Mouse (Mus musculus): ENCODE results near the gene Mslnl. TPM values are rescaled to one million over a fixed set of nuclear protein-coding genes. Genes with fewer than 3 reads are reported as not detected.
A peak's percentile ranks its signal among the peaks of the same experiment; 100 is the strongest.

Mslnl gene
- polyA plus RNA-seq, 1 experiment from 2014 or later, result 2.0 TPM

GRCm38 (mm10) chr17:25783861-25784574 lies 48.2 kb downstream of the Mslnl start:
- peaks cover 58% of the 10 kb centered on the region for H3K36me3 ChIP-seq (ENCODE audit: control insufficient read depth, insufficient read depth, low read length)
- no peaks in the 10 kb centered on the region for H3K27me3 ChIP-seq (replicated peaks; ENCODE audit: control insufficient read depth, insufficient read depth, low read length)
- H3K4me2 ChIP-seq (ENCODE audit: low read depth, low read length), result peak overlapping the region; percentile 87
- peaks cover 14% of the 10 kb centered on the region for H3K4me1 ChIP-seq (ENCODE audit: control insufficient read depth, insufficient read depth, low read length)
- H3K9me3 ChIP-seq (ENCODE audit: control insufficient read depth, low read length), result no peaks in the 10 kb centered on the region
- DNase-seq (ENCODE audit: low spot score) (no peak), ATAC-seq (ENCODE audit: low read depth) (no peak)
- H3K9ac ChIP-seq (ENCODE audit: low read depth, low read length), result peak overlapping the region; percentile 82
- WGBS, result 79% methylated on average over 15 of the region's 15 CpGs
- peak overlapping the region; percentile 76 for H3K4me3 ChIP-seq (ENCODE audit: low read depth, low read length)
- H3K27ac ChIP-seq (replicated peaks; ENCODE audit: low read depth, low read length), result no peak overlapping the region

DNA sequence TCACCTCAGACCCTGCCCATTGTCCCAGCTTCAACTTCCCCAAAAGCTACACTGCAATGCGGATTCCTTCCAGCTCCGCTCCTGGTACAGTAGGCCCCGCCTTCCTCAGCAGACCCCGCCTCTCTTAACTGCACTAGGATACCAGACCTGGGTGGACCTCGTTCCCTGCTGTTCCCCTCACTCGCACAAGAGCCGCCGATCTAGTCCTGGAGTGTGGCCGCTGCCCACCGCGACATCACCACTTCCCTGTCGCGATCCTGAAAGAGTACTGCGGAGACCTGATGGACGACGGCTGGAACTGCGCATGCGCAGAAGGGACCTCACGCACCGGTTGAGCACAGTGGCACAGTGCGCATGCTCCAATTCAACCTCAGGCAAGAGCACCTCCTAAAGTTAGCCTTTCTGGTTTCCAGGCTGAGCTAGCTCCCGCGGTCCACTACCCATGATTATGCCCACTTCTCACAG lies 49.5 kb downstream of the Mslnl start, which contains the start of gene Haghl:
Gene Haghl, minus strand, starts transcription at position 393 of the 465 bp plus-strand sequence.
- Histone ChIP-seq H3K9me3 (ENCODE audit: control insufficient read depth, low read length) (no peaks in the 10 kb centered on the region), H3K4me3 (ENCODE audit: low read depth, low read length) (peak within 1 kb of the TSS; percentile 76), H3K27me3 (replicated peaks; ENCODE audit: control insufficient read depth, insufficient read depth, low read length) (no peaks in the 10 kb centered on the region), H3K9ac (ENCODE audit: low read depth, low read length) (peak within 1 kb of the TSS; percentile 82), H3K27ac (replicated peaks; ENCODE audit: low read depth, low read length) (peak within 1 kb of the TSS; percentile 91), H3K4me1 (ENCODE audit: control insufficient read depth, insufficient read depth, low read length) (peaks cover 14% of the 10 kb centered on the region), H3K4me2 (ENCODE audit: low read depth, low read length) (peak within 1 kb of the TSS; percentile 87), H3K36me3 (ENCODE audit: control insufficient read depth, insufficient read depth, low read length) (peaks cover 56% of the 10 kb centered on the region)
- 0% methylated on average over 23 of the region's 23 CpGs for WGBS
- DNase-seq (ENCODE audit: low spot score), result peak; percentile 97
- peak; percentile 89 for ATAC-seq (ENCODE audit: low read depth)

- ATAC-seq (ENCODE audit: low read depth), result no peak
- 80% methylated on average over 3 of the region's 3 CpGs for WGBS
Observed at GRCm38 (mm10) chr17:25786280-25786679, 50.4 kb downstream of the Mslnl start, which contains the start of gene Ccdc78. TSS of gene Ccdc78 (plus strand) at chr17:25786580.

GRCm38 (mm10) chr17:25786781-25787504 lies 51.1 kb downstream of the Mslnl start:
- no peaks in the 10 kb centered on the region for H3K9me3 ChIP-seq (ENCODE audit: control insufficient read depth, low read length)
- DNase-seq (ENCODE audit: low spot score) (no peak), ATAC-seq (ENCODE audit: low read depth) (no peak)
- H3K4me1 ChIP-seq (ENCODE audit: control insufficient read depth, insufficient read depth, low read length), result peaks cover 23% of the 10 kb centered on the region
- no peak overlapping the region for H3K4me3 ChIP-seq (ENCODE audit: low read depth, low read length)
- H3K4me2 ChIP-seq (ENCODE audit: low read depth, low read length), result no peak overlapping the region
- H3K36me3 ChIP-seq (ENCODE audit: control insufficient read depth, insufficient read depth, low read length), result peaks cover 41% of the 10 kb centered on the region
- H3K27me3 ChIP-seq (replicated peaks; ENCODE audit: control insufficient read depth, insufficient read depth, low read length), result no peaks in the 10 kb centered on the region
- no peak overlapping the region for H3K9ac ChIP-seq (ENCODE audit: low read depth, low read length)
- H3K27ac ChIP-seq (replicated peaks; ENCODE audit: low read depth, low read length), result no peak overlapping the region
- 90% methylated on average over 9 of the region's 9 CpGs for WGBS

More at GRCm38 (mm10) chr17:25786280-25786679, 50.4 kb downstream of the Mslnl start, which contains the start of gene Ccdc78:
- H3K9ac ChIP-seq (ENCODE audit: low read depth, low read length), result peak within 1 kb of the TSS; percentile 82
- DNase-seq (ENCODE audit: low spot score), result no peak
- no peaks in the 10 kb centered on the region for H3K9me3 ChIP-seq (ENCODE audit: control insufficient read depth, low read length)
- H3K4me3 ChIP-seq (ENCODE audit: low read depth, low read length), result peak within 1 kb of the TSS; percentile 76
- no peaks in the 10 kb centered on the region for H3K27me3 ChIP-seq (replicated peaks; ENCODE audit: control insufficient read depth, insufficient read depth, low read length)
- peaks cover 19% of the 10 kb centered on the region for H3K4me1 ChIP-seq (ENCODE audit: control insufficient read depth, insufficient read depth, low read length)
- H3K27ac ChIP-seq (replicated peaks; ENCODE audit: low read depth, low read length), result peak within 1 kb of the TSS; percentile 91
- H3K4me2 ChIP-seq (ENCODE audit: low read depth, low read length), result peak within 1 kb of the TSS; percentile 87
- H3K36me3 ChIP-seq (ENCODE audit: control insufficient read depth, insufficient read depth, low read length), result peaks cover 47% of the 10 kb centered on the region

GRCm38 (mm10) chr17:25791320-25791842 lies 55.5 kb downstream of the Mslnl start:
- peak overlapping the region; percentile 78 for H3K9ac ChIP-seq (ENCODE audit: low read depth, low read length)
- H3K27ac ChIP-seq (replicated peaks; ENCODE audit: low read depth, low read length), result peak overlapping the region; percentile 93
- H3K9me3 ChIP-seq (ENCODE audit: control insufficient read depth, low read length), result no peaks in the 10 kb centered on the region
- peaks cover 19% of the 10 kb centered on the region; the same call in 1 of the 2 replicates for H3K36me3 ChIP-seq (ENCODE audit: control insufficient read depth, insufficient read depth, low read length)
- ATAC-seq (ENCODE audit: low read depth) (no peak), DNase-seq (ENCODE audit: low spot score) (peak; percentile 75)
- peaks cover 21% of the 10 kb centered on the region for H3K4me1 ChIP-seq (ENCODE audit: control insufficient read depth, insufficient read depth, low read length)
- 28% methylated on average over 19 of the region's 19 CpGs for WGBS
- peak overlapping the region; percentile 81 for H3K4me3 ChIP-seq (ENCODE audit: low read depth, low read length)
- H3K27me3 ChIP-seq (replicated peaks; ENCODE audit: control insufficient read depth, insufficient read depth, low read length), result no peaks in the 10 kb centered on the region
- H3K4me2 ChIP-seq (ENCODE audit: low read depth, low read length), result peak overlapping the region; percentile 93

DNA sequence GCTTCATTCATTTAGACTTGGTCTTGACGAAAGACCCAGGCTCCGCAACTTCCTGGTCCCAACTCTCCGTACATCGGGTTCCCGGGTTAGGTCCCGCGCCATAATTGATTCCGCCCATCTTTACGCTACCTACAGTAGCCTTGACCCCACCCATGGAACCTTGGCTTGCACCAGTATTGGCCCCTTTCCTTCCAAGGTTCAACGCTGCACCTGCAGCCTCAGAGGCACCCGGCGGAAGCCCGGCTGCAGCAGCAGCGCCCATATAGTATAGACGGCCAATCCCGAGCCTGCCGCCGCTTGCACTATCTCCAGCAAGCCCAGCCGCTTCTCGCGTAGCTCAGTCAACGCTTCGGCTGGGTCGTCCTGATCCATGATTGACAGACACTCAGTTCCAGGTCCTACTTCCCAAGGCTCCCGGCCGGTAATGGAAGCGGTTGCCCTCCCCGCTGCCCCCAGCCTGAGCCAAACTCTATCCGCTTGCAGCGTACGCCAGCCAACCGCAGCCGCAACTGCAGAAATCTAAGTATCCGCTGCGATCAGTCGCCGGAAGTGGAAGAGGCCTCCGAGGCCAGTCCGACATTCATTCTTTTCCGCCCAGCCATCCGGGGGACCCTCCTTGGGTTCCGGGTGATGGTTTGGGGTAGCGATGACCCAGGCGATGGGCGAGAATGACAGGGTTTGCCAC lies 56.1 kb downstream of the Mslnl start:
- no peaks in the 10 kb centered on the region for H3K9me3 ChIP-seq (ENCODE audit: control insufficient read depth, low read length)
- peak overlapping the region; percentile 78 for H3K9ac ChIP-seq (ENCODE audit: low read depth, low read length)
- H3K27ac ChIP-seq (replicated peaks; ENCODE audit: low read depth, low read length), result peak overlapping the region; percentile 93
- peak overlapping the region; percentile 81 for H3K4me3 ChIP-seq (ENCODE audit: low read depth, low read length)
- peak overlapping the region; percentile 93 for H3K4me2 ChIP-seq (ENCODE audit: low read depth, low read length)
- H3K36me3 ChIP-seq (ENCODE audit: control insufficient read depth, insufficient read depth, low read length), result peaks cover 19% of the 10 kb centered on the region; the same call in 1 of the 2 replicates
- peaks cover 21% of the 10 kb centered on the region for H3K4me1 ChIP-seq (ENCODE audit: control insufficient read depth, insufficient read depth, low read length)
- under 1% methylated on average over 45 of the region's 45 CpGs for WGBS
- DNase-seq (ENCODE audit: low spot score) (peak; percentile 88), ATAC-seq (ENCODE audit: low read depth) (peak; percentile 70)
- no peaks in the 10 kb centered on the region for H3K27me3 ChIP-seq (replicated peaks; ENCODE audit: control insufficient read depth, insufficient read depth, low read length)

- peaks cover 25% of the 10 kb centered on the region for H3K4me1 ChIP-seq (ENCODE audit: control insufficient read depth, insufficient read depth, low read length)
- ATAC-seq (ENCODE audit: low read depth), result peak; percentile 66; the same call in 1 of the 2 replicates
Observed at GRCm38 (mm10) chr17:25792615-25793014, 56.8 kb downstream of the Mslnl start, which contains the start of gene Fam173a. TSS of gene Fam173a (minus strand) at chr17:25792901.

GRCm38 (mm10) chr17:25794197-25794596 lies 58.4 kb downstream of the Mslnl start:
- DNase-seq (ENCODE audit: low spot score), result no peak
- Histone ChIP-seq H3K27ac (replicated peaks; ENCODE audit: low read depth, low read length) (no peak overlapping the region), H3K4me3 (ENCODE audit: low read depth, low read length) (no peak overlapping the region), H3K4me1 (ENCODE audit: control insufficient read depth, insufficient read depth, low read length) (peaks cover 26% of the 10 kb centered on the region), H3K36me3 (ENCODE audit: control insufficient read depth, insufficient read depth, low read length) (peaks cover 5% of the 10 kb centered on the region; the same call in 1 of the 2 replicates), H3K4me2 (ENCODE audit: low read depth, low read length) (0 out of 2 replicates have a peak overlapping the region, but pooled peaks have one; percentile 97), H3K9me3 (ENCODE audit: control insufficient read depth, low read length) (no peaks in the 10 kb centered on the region), H3K27me3 (replicated peaks; ENCODE audit: control insufficient read depth, insufficient read depth, low read length) (no peaks in the 10 kb centered on the region), H3K9ac (ENCODE audit: low read depth, low read length) (no peak overlapping the region)
- ATAC-seq (ENCODE audit: low read depth), result no peak
- 59% methylated on average over 13 of the region's 13 CpGs for WGBS

More at GRCm38 (mm10) chr17:25792615-25793014, 56.8 kb downstream of the Mslnl start, which contains the start of gene Fam173a:
- H3K9ac ChIP-seq (ENCODE audit: low read depth, low read length), result peak within 1 kb of the TSS; percentile 78
- peak within 1 kb of the TSS; percentile 81 for H3K4me3 ChIP-seq (ENCODE audit: low read depth, low read length)
- under 1% methylated on average over 13 of the region's 14 CpGs for WGBS
- H3K27me3 ChIP-seq (replicated peaks; ENCODE audit: control insufficient read depth, insufficient read depth, low read length), result no peaks in the 10 kb centered on the region
- H3K4me2 ChIP-seq (ENCODE audit: low read depth, low read length), result peak within 1 kb of the TSS; percentile 93
- peak; percentile 92 for DNase-seq (ENCODE audit: low spot score)
- peak within 1 kb of the TSS; percentile 93 for H3K27ac ChIP-seq (replicated peaks; ENCODE audit: low read depth, low read length)
- peaks cover 15% of the 10 kb centered on the region; the same call in 1 of the 2 replicates for H3K36me3 ChIP-seq (ENCODE audit: control insufficient read depth, insufficient read depth, low read length)
- no peaks in the 10 kb centered on the region for H3K9me3 ChIP-seq (ENCODE audit: control insufficient read depth, low read length)

All from embryonic facial prominence, embryonic 14.5 days (tissue).